29 mouse cellular contexts compared by ENCODE assay signal in genomic region chr5:127658257-127658656, GRCm38 (mm10). TPM values are rescaled to one million over a fixed set of nuclear protein-coding genes. Genes with fewer than 3 reads are reported as not detected.
DNase-seq lines count a peak whose midpoint lies in the region; ATAC-seq and TF ChIP-seq lines count a peak whose summit lies in the region.
"Had no signal": no experiment of that assay in that cellular context is flagged by ENCODE, and none has a peak within 500 bp of the region (broad histone marks: within the 10 kb centered on the region; RNA-seq: fewer than 3 reads in every experiment).

No protein-coding gene starts in this region.

- TF ChIP-seq POLR2A in brain, embryonic 14.5 days (IDR thresholded peaks at IDR 0.05; ENCODE audit: borderline replicate concordance, extremely low read depth, insufficient read depth, insufficient read length, poor library complexity, severe bottlenecking), result no peak

- no peak overlapping the region for H3K27ac ChIP-seq in layer of hippocampus, adult 2 months
- H3K27ac ChIP-seq: embryonic facial prominence, embryonic 10.5 days; embryonic facial prominence, embryonic 15.5 days; forebrain, embryonic 12.5 days; heart, embryonic 13.5 days; hindbrain, embryonic 14.5 days; liver, embryonic 13.5 days; lung, embryonic 15.5 days; midbrain, embryonic 13.5 days had no signal

- intact Hi-C loops in gastrocnemius, postnatal 14 days (cut with DNase I; ENCODE audit: low total_unique reads), result no loop called here

- no peak overlapping the region for H3K4me3 ChIP-seq in layer of hippocampus, adult 2 months
- peak overlapping the region; percentile 14 for H3K4me3 ChIP-seq in megakaryocyte, embryonic 14.5 days (replicated peaks)
- H3K4me3 ChIP-seq: embryonic facial prominence, embryonic 10.5 days; embryonic facial prominence, embryonic 15.5 days; forebrain, embryonic 12.5 days; heart, embryonic 13.5 days; liver, embryonic 13.5 days; lung, embryonic 15.5 days; midbrain, embryonic 13.5 days had no signal

- no peaks in the 10 kb centered on the region for H3K27me3 ChIP-seq in megakaryocyte, embryonic 14.5 days (replicated peaks)
- H3K27me3 ChIP-seq: embryonic facial prominence, embryonic 15.5 days; forebrain, embryonic 12.5 days; heart, embryonic 13.5 days; liver, embryonic 13.5 days; lung, embryonic 15.5 days; midbrain, embryonic 13.5 days had no signal

- peak; percentile 36 for TF ChIP-seq CTCF in layer of hippocampus, adult 2 months (conservative IDR thresholded peaks at IDR 0.05)
- peak; percentile 34; the same call in 1 of the 2 replicates for TF ChIP-seq CTCF in brain, embryonic 14.5 days (IDR thresholded peaks at IDR 0.05; ENCODE audit: borderline replicate concordance, extremely low read depth, insufficient read depth, insufficient read length)

- no peaks in the 10 kb centered on the region for H3K36me3 ChIP-seq in megakaryocyte, embryonic 14.5 days (replicated peaks; ENCODE audit: low read length)
- H3K36me3 ChIP-seq: embryonic facial prominence, embryonic 15.5 days; heart, embryonic 13.5 days; liver, embryonic 13.5 days; lung, embryonic 15.5 days had no signal

- no peak for DNase-seq in layer of hippocampus, adult 2 months (ENCODE audit: low spot score in 2 of 2)
- no peak for DNase-seq in layer of hippocampus, adult 9-10 months (ENCODE audit: low spot score)
- DNase-seq in ES-CJ7 (ENCODE audit: low read depth, low spot score), result peak; percentile 21
- no peak for DNase-seq in brain, embryonic 14.5 days (ENCODE audit: low read depth)
- DNase-seq in gastrocnemius, postnatal 14 days, result no peak
- DNase-seq in c-Kit-positive CD71-positive TER-119-positive erythroid progenitor cells, embryonic 14.5 days (ENCODE audit: low spot score), result no peak
- DNase-seq: adrenal gland, postnatal 25 days; cerebellum, adult 8-10 months; cerebellum, postnatal 25 days; forebrain, postnatal 0 days; heart, postnatal 10 days; kidney, adult 9 months; kidney, postnatal 36 days; layer of hippocampus, postnatal 36 days; liver, embryonic 13.5 days; right cerebral cortex, postnatal 25 days; thymus, postnatal 4 days had no signal

- H3K9me3 ChIP-seq in megakaryocyte, embryonic 14.5 days, result peaks cover 61% of the 10 kb centered on the region
- H3K9me3 ChIP-seq: embryonic facial prominence, embryonic 15.5 days; lung, embryonic 15.5 days had no signal

- no peak for ATAC-seq in megakaryocyte, adult 5-6 weeks (ENCODE audit: poor library complexity, severe bottlenecking)
- ATAC-seq: forebrain, postnatal 0 days; midbrain, embryonic 13.5 days had no signal

- H3K4me1 ChIP-seq in megakaryocyte, embryonic 14.5 days, result no peaks in the 10 kb centered on the region
- H3K4me1 ChIP-seq: embryonic facial prominence, embryonic 10.5 days; embryonic facial prominence, embryonic 15.5 days; forebrain, embryonic 12.5 days; heart, embryonic 13.5 days; liver, embryonic 13.5 days; lung, embryonic 15.5 days; midbrain, embryonic 13.5 days had no signal

RNA-seq across cellular contexts. Expression of gene Slc15a4, which starts 25.6 kb away (rescaled TPM):
- 10 to 100 TPM; 24.0 to 26.4 TPM for total RNA-seq in layer of hippocampus, adult 2 months (2021)
- polyA plus RNA-seq in megakaryocyte, embryonic 14.5 days (2012; ENCODE audit: insufficient read depth, low replicate concordance), result 7.9 and 11.9 TPM in 2 replicates
- total RNA-seq in megakaryocyte, adult 5-6 weeks (2015), result 39.6 and 48.4 TPM in 2 replicates
- total RNA-seq in megakaryocyte, adult 5-6 weeks (2017), result 65.4 and 292 TPM in 2 replicates
- 25.2 and 37.8 TPM in 2 replicates for polyA plus RNA-seq in brain, embryonic 14.5 days (2012; rRNA removed)
- 10 to 100 TPM in 1 of 2 experiments, 1 to 10 TPM in 1; 8.3 to 11.1 TPM for total RNA-seq in gastrocnemius, postnatal 14 days (2021)

RNA-seq across cellular contexts. Expression of gene Glt1d1, which starts 26.2 kb away (rescaled TPM):
- 10 to 100 TPM; 24.7 to 28.6 TPM for total RNA-seq in layer of hippocampus, adult 2 months (2021)
- 0.17 TPM in 1 of 2 replicates, not detected in the other for polyA plus RNA-seq in megakaryocyte, embryonic 14.5 days (2012; ENCODE audit: insufficient read depth, low replicate concordance)
- 0.45 and 1.2 TPM in 2 replicates for total RNA-seq in megakaryocyte, adult 5-6 weeks (2015)
- 1.7 and 4.1 TPM in 2 replicates for total RNA-seq in megakaryocyte, adult 5-6 weeks (2017)
- 3.8 and 4.9 TPM in 2 replicates for polyA plus RNA-seq in brain, embryonic 14.5 days (2012; rRNA removed)
- total RNA-seq in gastrocnemius, postnatal 14 days (2021), result not detected
- total RNA-seq: gastrocnemius, adult 8-10 months; heart, adult 8-10 months; heart, postnatal 10 days; megakaryocyte-erythroid progenitor cell, adult 5-6 weeks had no signal
- polyA plus RNA-seq: heart, embryonic 13.5 days had no signal

Comparison
In these comparisons a context has a peak if more than half of its experiments do, and no peak if none do; other contexts are left out.
1. RNA of gene Glt1d1, which starts 26.2 kb away (total RNA-seq): 24.7 to 28.6 TPM in layer of hippocampus, adult 2 months; 0.45 to 4.1 TPM in megakaryocyte, adult 5-6 weeks and not detected in gastrocnemius, postnatal 14 days; every median in the first group is over 4 times any median in the second.